Mouse (Mus musculus): ENCODE results near the gene Cr1l. TPM values are rescaled to one million over a fixed set of nuclear protein-coding genes. Genes with fewer than 3 reads are reported as not detected.

The Cr1l gene
- total and polyA plus RNA-seq, 3 experiments = 76.1 to 134 (median 84.6) TPM

Other genes with a start within 250 kb of the Cr1l start
- not detected in 2 replicates for gene Cd34, start 192.8 kb downstream of the Cr1l start, total RNA-seq (2012; rRNA removed)
- gene Cd34, start 192.8 kb downstream of the Cr1l start, total RNA-seq (2014; rRNA removed) = not detected in 2 replicates
- not detected in 2 replicates for gene Cd34, start 192.8 kb downstream of the Cr1l start, polyA plus RNA-seq (2012; ENCODE audit: insufficient read length, low read depth)
- gene Cd46, start 39.3 kb downstream of the Cr1l start, total RNA-seq (2012; rRNA removed) = 0.25 and 0.38 TPM in 2 replicates
- 1.5 and 1.8 TPM in 2 replicates for gene Cd46, start 39.3 kb downstream of the Cr1l start, total RNA-seq (2014; rRNA removed)
- gene Cd46, start 39.3 kb downstream of the Cr1l start, polyA plus RNA-seq (2012; ENCODE audit: insufficient read length, low read depth) = 1.3 and 1.4 TPM in 2 replicates
- gene Cr2, start 45.1 kb upstream of the Cr1l start, total RNA-seq (2012; rRNA removed) = 0.08 and 0.17 TPM in 2 replicates
- 0.51 and 0.62 TPM in 2 replicates for gene Cr2, start 45.1 kb upstream of the Cr1l start, total RNA-seq (2014; rRNA removed)
- 0.97 and 3.0 TPM in 2 replicates for gene Cr2, start 45.1 kb upstream of the Cr1l start, polyA plus RNA-seq (2012; ENCODE audit: insufficient read length, low read depth)

Measured in CH12.LX (cell line).